Mouse (Mus musculus) left cerebral cortex, adult 9 months (tissue): ENCODE measurements at regions not wholly inside any gene's neighbourhood (a gene's known extent, or its start where the extent isn't known, plus 50 kb on each side); places are given as distances from the start of the nearest gene placed in this dataset.

Experiments used
- DNase-seq, 2 experiments: peaks; one replicate each; pipeline ENCODE4 v3.0.0; 2022; ENCODE audit warnings: low spot score in 2 of 2

GRCm38 (mm10) chr9:118204456-118204855, 54.5 kb upstream of the Cmc1 start:
- no peak for DNase-seq

GRCm38 (mm10) chr9:118206483-118206882, 56.5 kb upstream of the Cmc1 start:
- DNase-seq = no peak

- DNase-seq = no peak
Observed at GRCm38 (mm10) chr9:118219696-118220095, 69.7 kb upstream of the Cmc1 start.

GRCm38 (mm10) chr9:118221186-118221585, 71.2 kb upstream of the Cmc1 start:
- DNase-seq = no peak

- no peak for DNase-seq
Observed at GRCm38 (mm10) chr9:118227401-118228061, 77.6 kb upstream of the Cmc1 start.

GRCm38 (mm10) chr9:118228691-118229427, 78.9 kb upstream of the Cmc1 start:
- no peak for DNase-seq

GRCm38 (mm10) chr9:118240711-118241110, 90.7 kb upstream of the Cmc1 start:
- peak in 1 of 2 experiments; percentile 9 for DNase-seq

- DNase-seq = no peak
Observed at GRCm38 (mm10) chr9:118246820-118247628, 97.0 kb upstream of the Cmc1 start.

GRCm38 (mm10) chr9:118253829-118254228, 103.9 kb upstream of the Cmc1 start:
- DNase-seq = no peak

GRCm38 (mm10) chr9:118255200-118255733, 105.3 kb upstream of the Cmc1 start:
- DNase-seq = no peak

GRCm38 (mm10) chr9:118255751-118256266, 105.8 kb upstream of the Cmc1 start:
- DNase-seq = no peak

GRCm38 (mm10) chr9:118266298-118266697, 116.3 kb upstream of the Cmc1 start:
- no peak for DNase-seq

GRCm38 (mm10) chr9:118271681-118272080, 121.7 kb upstream of the Cmc1 start:
- DNase-seq = no peak

GRCm38 (mm10) chr9:118272713-118273407, 122.9 kb upstream of the Cmc1 start:
- no peak for DNase-seq

- DNase-seq = no peak
Observed at GRCm38 (mm10) chr9:118285481-118285880, 135.5 kb upstream of the Cmc1 start.

- no peak for DNase-seq
Observed at GRCm38 (mm10) chr9:118287606-118288005, 137.6 kb upstream of the Cmc1 start.

- no peak for DNase-seq
Observed at GRCm38 (mm10) chr9:118292836-118293235, 142.9 kb upstream of the Cmc1 start.

- DNase-seq = no peak
Observed at GRCm38 (mm10) chr9:118294011-118294410, 144.0 kb upstream of the Cmc1 start.

GRCm38 (mm10) chr9:118302785-118303384, 152.9 kb upstream of the Cmc1 start:
- DNase-seq = no peak

- DNase-seq = no peak
Observed at GRCm38 (mm10) chr9:118318357-118319140, 159.5 kb upstream of the Eomes start.
